Mouse (Mus musculus): Measurements from ENCODE around the gene Slc22a12.

The Slc22a12 gene

GRCm38 (mm10) chr19:6494032-6494431, 48.8 kb downstream of the Slc22a12 start:
- no peak for DNase-seq (ENCODE audit: low spot score in 2 of 2)

GRCm38 (mm10) chr19:6493219-6493618, 49.6 kb downstream of the Slc22a12 start:
- DNase-seq (ENCODE audit: low spot score in 2 of 2), result no peak

- DNase-seq (ENCODE audit: low spot score in 2 of 2), result peak; percentile 40 to 59
Observed at GRCm38 (mm10) chr19:6492124-6492523, 50.7 kb downstream of the Slc22a12 start.

DNA sequence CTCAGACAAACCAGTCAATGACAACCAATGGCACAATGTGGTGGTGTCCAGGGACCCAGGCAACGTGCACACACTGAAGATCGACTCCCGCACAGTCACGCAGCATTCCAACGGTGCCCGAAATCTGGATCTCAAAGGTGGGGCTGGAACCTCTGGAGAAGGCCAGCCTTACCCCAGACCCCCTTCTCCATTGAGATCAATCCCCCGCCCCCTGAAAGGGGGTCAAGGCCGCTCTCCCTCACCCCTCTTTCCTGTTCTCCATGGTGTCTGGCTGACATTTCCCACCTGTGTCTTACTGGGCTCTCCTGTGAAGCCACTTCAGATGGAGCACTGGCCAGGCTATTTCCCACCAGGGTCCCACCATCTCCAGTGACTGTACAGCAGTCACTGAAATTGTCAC, 51.3 kb downstream of the Slc22a12 start:
- DNase-seq (ENCODE audit: low spot score in 2 of 2), result no peak

DNA sequence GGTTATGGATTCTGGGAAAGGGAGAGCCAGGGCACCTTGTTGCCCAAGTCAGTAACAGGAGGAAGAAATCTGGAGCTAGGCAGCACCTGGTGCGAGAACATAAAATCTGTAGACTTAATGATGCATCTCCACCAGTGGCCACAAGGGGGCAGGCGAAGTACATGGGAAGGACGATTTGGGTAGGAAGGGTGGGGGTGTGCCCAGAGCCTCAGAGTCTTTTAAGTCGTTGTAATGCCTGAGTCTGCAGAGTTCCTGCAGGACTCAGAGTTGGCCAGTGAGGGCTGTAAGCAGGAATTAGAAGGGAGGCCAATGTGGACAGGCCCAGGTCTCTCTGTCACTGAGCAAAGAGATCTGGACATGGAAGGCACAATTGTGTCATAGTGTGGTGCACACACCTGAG, 53.8 kb downstream of the Slc22a12 start:
- DNase-seq (ENCODE audit: low spot score in 2 of 2), result peak; percentile 73 to 81
